Mouse (Mus musculus): ENCODE data around the gene Ica1l. TPM values are rescaled to one million over a fixed set of nuclear protein-coding genes. Genes with fewer than 3 reads are reported as not detected.
A peak's percentile ranks its signal among the peaks of the same experiment; 100 is the strongest.

The Ica1l gene
- total RNA-seq, 2 experiments from 2014 or later, result 35.6 to 39.5 TPM

GRCm38 (mm10) chr1:60013779-60014178, 29.2 kb downstream of the Ica1l start:
- Histone ChIP-seq H3K4me3 (no peak overlapping the region), H3K27ac (no peak overlapping the region)
- TF ChIP-seq CTCF (conservative IDR thresholded peaks at IDR 0.05), result no peak
- no peak for DNase-seq (ENCODE audit: low spot score in 2 of 2)

DNA sequence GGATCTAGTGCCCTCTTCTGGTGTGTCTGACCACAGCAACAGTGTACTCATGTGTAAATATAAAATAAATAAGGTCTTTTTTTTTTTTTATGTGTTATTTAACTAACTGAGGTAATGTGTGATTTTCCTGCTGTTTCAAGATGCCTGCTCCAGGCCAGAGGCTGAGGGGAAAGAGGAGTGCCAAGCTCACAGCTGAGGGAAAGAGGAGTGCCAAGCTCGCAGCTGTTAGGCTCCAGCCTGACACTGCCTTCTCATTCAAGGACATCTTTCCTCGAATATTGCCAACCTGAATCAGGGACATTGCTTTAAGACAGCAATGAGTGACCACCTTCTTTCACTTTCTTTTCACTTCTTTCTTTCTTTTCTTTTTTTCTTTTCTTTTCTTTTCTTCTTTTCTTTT, 34.2 kb downstream of the Ica1l start:
- Histone ChIP-seq H3K4me3 (no peak overlapping the region), H3K27ac (no peak overlapping the region)
- peak; percentile 46 for TF ChIP-seq CTCF (conservative IDR thresholded peaks at IDR 0.05)
- DNase-seq (ENCODE audit: low spot score in 2 of 2), result no peak

DNA sequence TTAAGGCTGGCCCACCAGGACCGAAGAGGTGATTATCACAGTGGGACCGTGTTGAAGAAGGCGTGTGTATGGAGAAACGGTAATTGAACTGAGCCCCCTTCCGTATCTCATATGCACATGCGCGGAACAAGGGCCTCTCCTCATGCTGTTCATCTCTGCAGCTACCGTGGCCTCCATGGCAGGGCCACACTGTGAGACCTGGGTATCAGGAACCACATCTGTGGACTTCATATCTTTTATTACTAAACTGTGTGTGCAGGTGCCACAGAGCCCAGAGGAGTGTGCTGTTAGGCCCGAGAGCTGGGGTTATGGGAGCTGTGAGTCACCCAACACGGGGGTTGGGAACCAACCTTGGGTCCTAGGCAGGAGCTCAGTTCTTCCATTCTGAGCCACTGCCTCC, 35.6 kb downstream of the Ica1l start:
- TF ChIP-seq CTCF (conservative IDR thresholded peaks at IDR 0.05), result no peak
- H3K27ac ChIP-seq, result no peak overlapping the region
- no peak for DNase-seq (ENCODE audit: low spot score in 2 of 2)
- H3K4me3 ChIP-seq, result no peak overlapping the region

- TF ChIP-seq CTCF (conservative IDR thresholded peaks at IDR 0.05), result peak; percentile 76
- Histone ChIP-seq H3K27ac (no peak overlapping the region), H3K4me3 (no peak overlapping the region)
- DNase-seq (ENCODE audit: low spot score in 2 of 2), result peak in 1 of 2 experiments; percentile 21
These were observed 42.7 kb downstream of the Ica1l start for GRCm38 (mm10) chr1:60000319-60000718.

DNA sequence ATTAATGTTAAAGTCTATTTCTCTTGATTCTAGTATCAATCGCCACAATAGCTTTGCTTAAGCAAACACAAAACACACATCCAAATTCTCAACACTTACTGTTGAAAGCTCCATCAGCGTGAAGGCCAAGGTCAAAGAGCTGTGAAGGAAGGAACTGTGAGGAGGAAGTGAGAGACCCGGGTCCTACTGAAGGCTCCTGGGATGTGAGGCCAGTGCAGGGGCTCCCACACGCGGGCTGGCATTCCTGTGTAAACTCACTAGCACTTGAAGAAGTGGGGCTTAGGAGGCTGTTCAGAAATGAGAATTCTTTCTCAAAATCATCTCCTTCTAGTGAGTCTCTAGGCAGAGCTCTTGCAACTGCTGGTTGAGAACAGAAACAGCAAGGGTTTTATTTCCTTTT, 45.6 kb downstream of the Ica1l start:
- no peak overlapping the region for H3K4me3 ChIP-seq
- H3K27ac ChIP-seq, result no peak overlapping the region
- no peak for DNase-seq (ENCODE audit: low spot score in 2 of 2)
- no peak for TF ChIP-seq CTCF (conservative IDR thresholded peaks at IDR 0.05)

- Histone ChIP-seq H3K4me3 (no peak overlapping the region), H3K27ac (no peak overlapping the region)
- peak; percentile 34 for TF ChIP-seq CTCF (conservative IDR thresholded peaks at IDR 0.05)
- no peak for DNase-seq (ENCODE audit: low spot score in 2 of 2)
These were observed 47.3 kb downstream of the Ica1l start for GRCm38 (mm10) chr1:59995646-59996045.

DNA sequence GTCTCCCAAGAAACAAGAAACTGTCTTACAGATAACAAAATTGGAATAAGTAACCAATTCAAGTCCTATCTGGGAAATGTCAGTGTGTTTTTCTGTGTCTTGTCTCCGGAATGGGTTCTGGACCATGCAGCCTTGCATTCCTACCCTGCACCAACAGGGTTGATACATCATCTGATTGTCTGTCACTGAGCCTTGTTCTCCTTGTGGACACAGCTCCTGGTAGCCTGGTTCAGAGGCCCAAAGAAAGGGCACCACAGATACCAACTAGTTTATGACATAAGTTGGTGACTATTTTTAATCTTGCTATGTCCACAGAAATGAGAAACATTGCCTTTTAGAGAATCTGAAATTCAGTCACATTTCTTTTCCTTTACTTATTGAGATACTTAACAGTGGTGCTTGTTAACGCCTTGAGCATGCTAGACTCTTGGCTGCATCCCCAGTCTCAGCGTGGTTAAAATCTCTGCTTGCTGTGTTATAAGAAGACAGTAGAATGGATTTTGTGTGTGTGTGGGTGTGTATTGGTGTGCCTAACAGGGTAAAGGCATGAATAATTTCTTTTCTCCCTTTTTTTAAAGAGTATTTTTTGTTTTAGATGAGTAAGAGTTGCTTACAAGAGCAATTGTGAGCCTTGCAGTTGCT, 55.5 kb downstream of the Ica1l start:
- H3K27ac ChIP-seq, result peak overlapping the region; percentile 23; the same call in 1 of the 2 replicates
- H3K4me3 ChIP-seq, result no peak overlapping the region
- no peak for TF ChIP-seq CTCF (conservative IDR thresholded peaks at IDR 0.05)
- DNase-seq (ENCODE audit: low spot score in 2 of 2), result peak in 1 of 2 experiments; percentile 64

- no peak for DNase-seq (ENCODE audit: low spot score in 2 of 2)
- H3K27ac ChIP-seq, result no peak overlapping the region
- no peak overlapping the region for H3K4me3 ChIP-seq
- TF ChIP-seq CTCF (conservative IDR thresholded peaks at IDR 0.05), result no peak
These were observed 56.4 kb downstream of the Ica1l start for GRCm38 (mm10) chr1:59986626-59987025.

DNA sequence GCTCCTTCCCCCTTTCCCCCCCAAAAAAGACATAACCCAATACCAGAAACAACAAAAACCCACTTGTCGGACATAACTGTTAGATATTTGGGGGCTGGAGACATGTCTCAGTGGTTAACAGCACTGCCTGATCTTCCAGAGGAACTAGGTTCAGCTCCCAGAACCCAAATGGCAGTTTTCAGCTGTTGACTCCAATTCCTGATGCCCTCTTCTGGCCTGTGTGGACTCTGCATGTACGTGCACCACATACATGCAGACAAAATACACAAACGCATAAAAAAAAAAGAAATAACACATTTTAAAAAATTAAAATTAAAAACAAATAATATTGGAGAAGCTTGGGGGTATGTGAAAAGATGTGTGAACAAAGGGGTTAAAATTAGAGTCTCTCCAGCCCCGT, 75.7 kb downstream of the Ica1l start:
- H3K4me3 ChIP-seq, result no peak overlapping the region
- TF ChIP-seq CTCF (conservative IDR thresholded peaks at IDR 0.05), result peak; percentile 75
- no peak for DNase-seq (ENCODE audit: low spot score in 2 of 2)
- no peak overlapping the region for H3K27ac ChIP-seq

DNA sequence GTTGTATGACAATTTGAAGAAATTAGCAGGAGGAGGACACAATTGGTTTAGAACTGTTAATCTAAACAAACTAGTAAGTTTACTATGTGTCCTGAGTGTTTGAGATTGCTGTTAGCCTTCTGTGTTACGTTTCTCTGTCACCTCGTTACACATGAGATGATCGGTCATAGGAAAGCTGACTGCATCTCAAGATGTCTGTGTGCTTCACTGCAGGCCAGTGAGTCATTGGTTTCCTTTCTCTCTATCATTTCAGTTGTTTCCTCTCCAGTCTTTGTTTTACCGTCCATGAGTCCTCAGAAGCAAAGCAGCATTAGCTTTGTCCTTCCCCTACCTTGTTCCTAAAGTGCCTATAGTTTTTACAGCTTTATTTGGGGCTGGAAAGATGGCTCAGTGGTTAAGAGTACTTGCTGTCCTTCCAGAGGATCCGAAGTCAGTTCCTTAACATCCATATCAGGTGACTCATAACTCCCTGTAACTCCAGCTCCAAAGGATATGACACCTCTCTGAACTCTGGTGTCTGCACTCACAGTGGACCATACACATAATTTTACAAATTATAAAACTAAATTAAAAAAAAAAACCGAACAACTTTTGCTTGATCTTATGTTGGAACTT, 76.7 kb downstream of the Ica1l start:
- Histone ChIP-seq H3K4me3 (no peak overlapping the region), H3K27ac (no peak overlapping the region)
- no peak for DNase-seq (ENCODE audit: low spot score in 2 of 2)
- no peak for TF ChIP-seq CTCF (conservative IDR thresholded peaks at IDR 0.05)

DNA sequence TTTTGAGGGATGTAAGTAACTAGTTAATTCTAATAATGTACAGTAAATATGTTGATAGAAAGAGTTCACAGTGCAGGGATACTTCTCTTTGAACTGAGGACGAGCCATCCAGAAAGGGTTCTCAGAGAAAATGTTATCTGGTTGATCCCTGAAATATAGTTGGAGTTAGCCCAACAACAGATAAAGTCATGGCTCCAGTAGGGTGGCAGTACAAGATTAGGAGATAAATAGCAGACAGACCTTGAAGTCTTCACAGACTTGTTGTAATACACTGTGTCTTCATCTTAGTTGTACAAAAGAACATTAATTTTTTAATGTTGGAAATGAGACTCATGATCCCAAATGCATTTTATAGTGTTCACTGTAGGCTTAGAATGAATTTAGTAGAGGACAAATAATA, 83.0 kb downstream of the Ica1l start:
- Histone ChIP-seq H3K27ac (no peak overlapping the region), H3K4me3 (no peak overlapping the region)
- no peak for DNase-seq (ENCODE audit: low spot score in 2 of 2)
- TF ChIP-seq CTCF (conservative IDR thresholded peaks at IDR 0.05), result no peak

DNA sequence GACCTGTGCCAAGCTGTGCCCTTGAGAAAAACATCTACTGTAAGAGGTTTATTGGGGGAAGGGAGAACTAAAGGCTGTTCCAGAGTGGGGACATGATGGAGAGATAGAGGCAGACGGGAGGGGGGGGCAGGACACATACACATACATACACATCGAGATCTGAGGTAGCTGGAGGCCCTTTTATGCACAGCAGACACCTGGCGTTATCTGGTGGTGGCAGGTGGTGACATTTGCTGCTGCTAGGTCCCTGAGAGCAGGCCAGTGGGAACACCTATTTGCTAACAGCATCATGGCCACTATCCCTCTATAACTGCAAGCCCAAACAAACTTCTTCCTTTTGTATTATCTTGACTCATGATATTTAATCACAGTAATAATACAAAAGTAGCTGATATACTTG, 85.8 kb downstream of the Ica1l start:
- Histone ChIP-seq H3K4me3 (no peak overlapping the region), H3K27ac (no peak overlapping the region)
- no peak for TF ChIP-seq CTCF (conservative IDR thresholded peaks at IDR 0.05)
- DNase-seq (ENCODE audit: low spot score in 2 of 2), result no peak

DNA sequence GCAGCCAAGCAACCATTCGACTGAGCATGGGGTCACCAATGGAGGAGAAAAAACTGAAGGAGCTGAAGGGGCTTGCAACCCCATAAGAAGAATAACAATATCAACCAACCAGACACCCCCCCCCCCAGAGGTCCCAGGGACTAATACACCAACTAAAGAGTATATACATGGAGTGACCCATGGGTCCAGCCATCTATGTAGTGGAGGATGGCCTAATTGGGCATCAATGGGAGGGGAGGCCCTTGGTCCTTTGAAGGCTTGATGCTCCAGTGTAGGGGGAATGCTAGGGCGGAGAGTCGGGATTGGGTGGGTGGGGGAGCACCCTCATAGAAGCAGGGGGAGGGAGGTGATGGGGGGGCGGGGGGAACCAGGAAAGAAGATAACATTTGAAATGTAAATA, 95.5 kb downstream of the Ica1l start:
- no peak for TF ChIP-seq CTCF (conservative IDR thresholded peaks at IDR 0.05)
- no peak for DNase-seq (ENCODE audit: low spot score in 2 of 2)
- Histone ChIP-seq H3K27ac (no peak overlapping the region), H3K4me3 (no peak overlapping the region)

DNA sequence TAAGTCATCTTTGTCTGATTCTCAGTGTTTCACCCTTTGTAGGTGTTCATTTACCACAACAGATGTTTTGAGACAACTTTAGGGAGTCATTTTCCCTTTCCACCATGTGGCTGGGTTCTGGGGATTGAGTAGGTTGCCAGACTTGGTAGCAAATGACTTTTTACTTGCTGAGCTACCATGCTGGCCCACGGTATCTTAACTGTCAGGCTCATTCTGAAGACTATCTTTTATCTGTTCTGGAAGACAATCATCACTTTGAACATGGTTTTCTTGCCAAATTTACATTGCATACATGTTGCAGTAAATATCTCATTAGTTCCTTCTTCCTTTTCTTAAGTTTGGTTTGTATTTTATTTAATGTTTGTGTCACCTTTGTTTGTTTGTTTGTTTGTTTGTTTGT, 97.0 kb downstream of the Ica1l start:
- peak overlapping the region; percentile 36; the same call in 1 of the 2 replicates for H3K27ac ChIP-seq
- no peak overlapping the region for H3K4me3 ChIP-seq
- no peak for TF ChIP-seq CTCF (conservative IDR thresholded peaks at IDR 0.05)
- no peak for DNase-seq (ENCODE audit: low spot score in 2 of 2)

All from layer of hippocampus, adult 2 months (tissue).